Mouse (Mus musculus) hindbrain, embryonic 15.5 days (tissue): ENCODE data around the gene Maged2. TPM values are rescaled to one million over a fixed set of nuclear protein-coding genes. Genes with fewer than 3 reads are reported as not detected.

Experiments used
- polyA plus RNA-seq: library from polyadenylated mRNA; unstranded; fragments of >200 nt; fragmentation: Nextera tagmentation; extraction: Ambion mirVana; gene quantifications from 2 replicates; pipeline ENCODE4 v1.2.1, GENCODE M21; 2015

The Maged2 gene
- polyA plus RNA-seq, 1 experiment from 2014 or later = 500 TPM

Other genes starting within 250 kb of the Maged2 start
- gene Pfkfb1, start 226.1 kb downstream of the Maged2 start, polyA plus RNA-seq = 5.1 TPM in 2 replicates
- 16.3 and 17.9 TPM in 2 replicates for gene Apex2, start 224.5 kb downstream of the Maged2 start, polyA plus RNA-seq
- gene Tro, start 156.8 kb downstream of the Maged2 start, polyA plus RNA-seq = 79.9 and 81.5 TPM in 2 replicates
- 83.2 and 85.0 TPM in 2 replicates for gene Gnl3l, start 203.0 kb upstream of the Maged2 start, polyA plus RNA-seq
- gene Fgd1, start 231.8 kb upstream of the Maged2 start, polyA plus RNA-seq = 15.0 and 16.3 TPM in 2 replicates